Mouse (Mus musculus) gastrocnemius, postnatal 36 days (tissue): ENCODE measurements at regions not wholly inside any gene's neighbourhood (a gene's known extent, or its start where the extent isn't known, plus 50 kb on each side); places are given as distances from the start of the nearest gene placed in this dataset.
A peak's percentile ranks its signal among the peaks of the same experiment; 100 is the strongest.

Source experiments
- DNase-seq, 2 experiments: peaks; one replicate each; pipeline ENCODE4 v3.0.0; 2022
- intact Hi-C: fragments of 180-260 bp; cut with DNase I; formaldehyde crosslinking; loops from one replicate; pipeline ENCODE4 v1.15.1; 2025

DNA sequence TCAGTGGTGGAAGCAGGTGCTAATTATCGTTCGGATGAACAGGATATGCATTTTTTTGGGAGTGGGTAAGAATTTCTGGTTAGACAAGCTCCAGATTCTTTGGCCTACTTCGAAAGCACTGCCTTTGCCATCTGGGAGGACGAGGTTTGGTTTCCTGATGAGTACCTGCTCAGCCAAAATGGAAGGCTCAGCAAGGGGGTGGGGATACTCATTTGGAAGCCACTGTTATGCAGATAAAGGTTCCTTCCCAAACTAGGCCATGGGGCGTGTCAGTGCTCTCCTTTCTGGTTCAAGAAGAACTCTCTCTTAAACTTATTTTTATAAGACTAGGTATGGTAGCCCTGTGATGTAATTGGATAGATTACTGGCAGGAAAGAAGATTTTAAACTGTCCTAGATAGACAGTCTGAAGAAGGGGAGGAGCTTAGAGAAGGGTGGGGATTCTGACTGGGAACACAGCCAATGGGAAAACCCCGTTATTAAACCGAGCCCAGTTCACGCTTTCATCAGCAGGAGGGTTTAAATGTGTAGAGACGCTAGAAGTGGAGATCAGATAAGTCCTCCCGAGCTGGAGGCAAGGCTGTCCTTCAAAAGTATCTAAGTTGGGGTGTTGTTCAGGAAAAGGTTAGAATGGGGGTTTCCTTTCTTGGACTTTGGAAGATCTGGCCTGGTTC lies 119.7 kb upstream of the Bmp2 start:
- intact Hi-C loops = no loop called here
- no peak for DNase-seq

DNA sequence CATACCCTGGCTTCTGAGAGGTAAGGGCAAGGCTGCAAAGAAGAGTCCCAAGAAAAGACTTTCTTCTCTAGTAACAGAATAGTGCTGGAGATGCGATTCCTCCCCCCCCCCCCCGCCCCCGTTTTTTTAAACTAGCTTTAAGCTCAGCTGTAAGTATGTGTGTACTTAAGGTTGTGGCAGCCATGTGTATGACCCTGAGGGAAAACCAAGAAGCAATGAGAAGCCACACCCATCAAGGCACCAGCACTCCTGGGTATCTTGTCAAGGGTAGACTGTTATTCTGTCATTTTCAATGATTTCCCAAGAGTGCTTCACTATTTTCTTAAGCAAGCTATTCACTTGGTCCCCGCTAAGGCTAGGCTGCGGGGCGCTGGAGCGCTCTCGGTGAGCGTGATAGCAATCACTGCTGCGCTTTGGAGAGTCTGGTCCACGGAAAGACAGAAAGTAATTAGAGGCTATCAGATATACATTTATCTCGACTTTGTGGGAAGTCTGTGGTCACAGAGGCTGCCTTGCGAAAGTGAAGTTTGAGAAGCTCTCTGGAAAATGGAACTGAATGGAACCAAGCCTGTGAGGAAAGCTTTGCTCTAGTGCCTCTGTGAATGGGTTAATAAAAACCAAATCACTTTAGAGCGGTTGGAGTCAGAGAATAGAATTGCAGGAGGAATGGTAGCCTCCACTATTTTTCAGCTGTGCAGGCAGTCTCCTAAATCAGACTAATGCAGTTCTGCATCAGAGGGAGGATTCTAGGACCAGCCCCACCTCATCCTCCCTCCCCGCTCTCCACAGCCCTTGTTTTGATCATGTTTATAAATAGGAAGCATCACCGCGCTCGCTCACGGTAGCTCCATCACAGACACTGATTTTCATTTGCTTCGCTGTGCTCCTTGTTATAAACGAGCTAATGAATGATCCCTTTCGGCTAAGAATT lies 114.8 kb upstream of the Bmp2 start:
- no peak for DNase-seq
- intact Hi-C loops = loop anchor here (5.0 kb wide), 1 partner anchor 115 kb away; the partner anchor contains the start of gene Bmp2

DNA sequence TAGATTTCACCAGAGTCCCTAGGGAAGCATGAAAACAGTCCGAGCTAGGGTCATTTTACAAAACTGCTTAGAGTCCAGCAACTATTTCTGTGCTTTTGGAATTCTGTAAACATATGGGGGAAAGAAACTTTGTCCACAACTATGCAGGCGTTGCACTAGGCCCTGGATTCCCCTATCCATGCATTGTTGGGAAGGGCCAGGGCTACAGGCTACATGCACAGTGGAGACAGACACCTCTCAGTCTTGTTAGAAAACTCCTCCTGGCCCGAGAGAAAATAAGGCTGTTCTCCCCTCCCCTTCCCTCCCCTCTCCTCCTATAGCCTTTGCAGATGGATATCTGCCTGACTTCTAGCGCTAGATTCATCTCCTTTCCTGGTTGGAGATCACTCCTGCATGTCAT lies 113.9 kb upstream of the Bmp2 start:
- no peak for DNase-seq
- intact Hi-C loops = loop anchor here (5.0 kb wide), 1 partner anchor 114 kb away; the partner anchor contains the start of gene Bmp2

DNA sequence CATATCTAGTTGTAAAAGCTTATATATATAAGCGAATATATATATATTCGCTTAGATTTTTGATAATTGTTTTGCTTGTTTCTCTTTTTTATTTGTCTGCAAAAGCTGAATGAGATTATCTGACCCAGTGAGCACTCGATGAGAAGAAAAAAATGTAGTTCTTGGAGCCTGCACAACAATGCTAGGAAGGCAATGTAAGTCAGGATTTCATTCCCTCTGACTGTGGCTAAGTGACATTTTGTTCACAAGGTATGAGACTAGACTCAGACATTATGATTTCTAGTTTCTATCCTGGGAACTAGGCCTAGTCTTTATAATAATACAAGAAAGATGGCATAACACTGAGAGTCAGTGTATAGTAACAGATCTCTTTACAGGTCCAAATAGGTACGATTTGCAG lies 108.9 kb upstream of the Bmp2 start:
- intact Hi-C loops = no loop called here
- no peak for DNase-seq

DNA sequence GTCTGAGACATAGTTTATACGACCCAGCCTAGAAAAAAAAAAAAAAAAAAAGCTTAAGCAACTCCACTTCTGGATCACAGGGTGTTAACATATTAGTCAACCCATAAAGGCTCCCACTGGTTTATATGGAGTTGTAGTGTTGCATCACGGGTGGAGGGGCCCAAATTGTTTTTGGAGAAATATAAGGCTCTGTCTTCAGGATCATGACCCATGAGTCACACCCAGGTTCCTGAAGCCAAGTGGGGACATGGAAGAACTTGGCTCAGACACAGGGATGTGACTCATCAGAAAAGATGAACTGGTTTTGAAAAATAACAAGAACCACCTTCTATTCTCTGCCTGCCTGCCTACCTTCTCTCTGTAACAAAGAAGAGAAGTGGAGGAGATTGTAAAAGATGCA lies 108.5 kb upstream of the Bmp2 start:
- intact Hi-C loops = no loop called here

DNA sequence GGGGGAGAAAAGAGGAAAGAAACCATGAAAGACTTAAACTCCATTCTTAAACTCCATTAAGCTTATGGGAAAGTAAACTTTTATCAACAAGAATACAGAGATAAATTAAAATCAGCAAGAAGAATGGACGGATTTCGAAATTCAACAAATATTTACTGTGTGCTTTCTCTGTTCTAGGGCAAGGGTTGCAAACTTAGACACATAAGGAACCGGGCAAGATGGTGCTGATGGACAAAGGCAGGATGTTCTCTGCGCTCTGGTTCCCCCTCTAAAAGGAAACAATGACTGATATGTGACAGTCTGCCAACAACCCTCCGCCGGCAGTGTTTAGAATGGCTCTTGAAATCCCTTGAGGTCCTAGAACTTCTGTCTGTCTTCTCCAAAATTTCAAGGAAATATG lies 99.0 kb upstream of the Bmp2 start:
- intact Hi-C loops = no loop called here
- no peak for DNase-seq

More for the DNA sequence above, 108.5 kb upstream of the Bmp2 start:
- peak in 1 of 2 experiments; percentile 36 for DNase-seq

DNA sequence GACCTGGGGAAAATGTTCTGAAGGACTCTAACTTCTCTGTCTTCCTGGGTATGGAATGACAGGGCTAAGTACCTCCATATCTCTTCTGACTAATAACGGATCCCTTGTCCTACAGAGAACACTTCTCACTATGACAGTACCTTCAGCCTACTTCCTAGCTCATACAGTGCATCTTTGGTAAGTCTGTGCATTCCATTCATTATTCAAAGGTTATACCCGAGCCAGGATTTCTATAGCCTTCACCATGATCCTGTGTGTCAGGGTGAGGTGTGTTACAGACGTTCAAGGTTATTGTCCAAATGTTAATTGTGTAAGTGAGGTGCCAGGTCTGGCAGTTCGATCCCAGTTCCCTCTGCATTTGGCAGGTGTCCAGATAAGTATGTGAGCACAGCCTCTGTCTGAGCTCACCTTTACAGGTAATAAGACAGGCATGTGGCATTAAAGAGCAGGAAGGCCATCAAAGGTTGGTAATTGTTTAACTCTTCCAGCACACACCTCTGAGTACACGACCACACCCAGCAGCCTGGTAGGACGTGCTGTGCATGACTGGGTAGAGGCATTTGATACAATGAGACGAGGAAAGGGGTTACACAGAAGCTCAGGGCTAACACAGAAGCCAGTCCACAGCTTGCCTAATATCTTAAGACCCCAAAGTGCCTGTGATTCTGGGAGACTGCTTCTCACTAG lies 96.3 kb upstream of the Bmp2 start:
- intact Hi-C loops = no loop called here
- no peak for DNase-seq

DNA sequence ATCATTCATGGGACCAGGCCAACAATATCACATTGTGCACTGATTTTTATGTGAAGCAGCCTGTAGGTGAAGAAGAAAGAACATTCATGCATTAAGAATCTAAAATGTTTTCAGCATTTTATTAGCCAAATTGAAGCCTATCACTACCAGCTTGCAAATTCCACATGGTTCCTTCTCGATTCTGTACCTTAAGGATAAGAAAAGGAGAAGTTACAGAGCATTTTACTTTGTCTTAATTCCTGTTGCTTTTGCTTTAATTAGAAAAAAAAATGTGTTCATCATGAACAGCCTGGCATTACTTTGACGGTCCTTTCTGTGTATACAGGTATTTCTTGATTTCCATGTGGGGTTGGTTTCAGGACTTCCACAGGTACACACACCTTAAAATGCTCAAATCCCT lies 95.2 kb upstream of the Bmp2 start:
- no peak for DNase-seq
- intact Hi-C loops = no loop called here

DNA sequence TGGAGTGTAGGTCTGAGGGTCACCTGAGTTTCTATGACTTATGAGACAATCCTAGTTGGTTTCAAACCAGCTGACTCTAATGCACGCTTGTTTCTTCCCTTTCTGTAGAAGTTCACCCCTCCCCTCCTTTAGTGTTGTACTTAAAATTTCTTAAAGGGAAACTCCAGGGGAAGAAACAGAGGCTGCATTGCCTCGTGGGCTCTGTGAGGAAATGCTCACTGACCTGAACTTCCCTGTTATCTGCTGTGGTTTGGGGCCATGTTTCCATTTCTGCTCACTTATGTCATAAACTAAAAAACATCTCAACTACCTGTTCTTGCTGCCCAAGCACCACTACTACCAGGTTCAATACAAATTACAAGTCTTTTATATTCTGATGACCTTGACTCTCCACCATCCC lies 93.2 kb upstream of the Bmp2 start:
- DNase-seq = no peak
- intact Hi-C loops = no loop called here

DNA sequence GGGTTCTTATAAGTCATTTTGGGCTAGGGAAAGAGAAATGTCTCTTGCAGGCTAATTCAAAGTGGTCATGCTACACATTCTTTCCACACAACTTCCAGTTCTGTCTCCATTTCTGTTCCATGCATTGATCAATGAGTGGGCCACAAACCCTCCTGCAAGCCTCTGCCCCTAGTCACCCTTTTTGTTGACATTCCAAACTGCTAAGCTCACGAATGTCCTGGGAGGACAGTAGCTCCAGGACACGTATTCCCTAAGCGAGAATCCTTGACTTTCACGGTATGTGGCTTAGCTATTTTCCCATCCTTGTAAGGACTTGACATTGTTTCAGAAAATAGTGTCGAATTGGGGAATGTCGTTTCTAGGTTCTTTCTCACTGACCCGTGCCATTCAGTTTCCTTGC lies 91.1 kb upstream of the Bmp2 start:
- intact Hi-C loops = no loop called here
- no peak for DNase-seq

DNA sequence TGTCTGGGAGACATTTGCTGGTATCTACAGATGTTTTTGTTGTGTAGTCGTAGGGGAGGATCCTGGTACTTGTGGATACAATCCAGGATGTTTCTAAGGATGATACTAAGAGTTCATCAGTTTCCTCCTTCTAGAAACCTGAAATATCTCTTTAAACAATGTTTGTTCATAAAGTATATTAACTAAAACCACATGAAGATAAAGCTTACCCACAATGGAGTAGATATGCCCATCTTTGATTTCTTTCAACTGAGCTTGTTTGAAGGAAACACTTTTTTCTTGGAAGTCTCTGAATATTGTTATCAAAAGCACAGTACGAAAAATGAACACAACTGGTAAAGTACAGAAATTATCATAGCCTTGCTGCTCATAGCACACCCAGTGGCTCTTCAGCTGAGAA lies 89.6 kb upstream of the Bmp2 start:
- DNase-seq = no peak
- intact Hi-C loops = no loop called here

DNA sequence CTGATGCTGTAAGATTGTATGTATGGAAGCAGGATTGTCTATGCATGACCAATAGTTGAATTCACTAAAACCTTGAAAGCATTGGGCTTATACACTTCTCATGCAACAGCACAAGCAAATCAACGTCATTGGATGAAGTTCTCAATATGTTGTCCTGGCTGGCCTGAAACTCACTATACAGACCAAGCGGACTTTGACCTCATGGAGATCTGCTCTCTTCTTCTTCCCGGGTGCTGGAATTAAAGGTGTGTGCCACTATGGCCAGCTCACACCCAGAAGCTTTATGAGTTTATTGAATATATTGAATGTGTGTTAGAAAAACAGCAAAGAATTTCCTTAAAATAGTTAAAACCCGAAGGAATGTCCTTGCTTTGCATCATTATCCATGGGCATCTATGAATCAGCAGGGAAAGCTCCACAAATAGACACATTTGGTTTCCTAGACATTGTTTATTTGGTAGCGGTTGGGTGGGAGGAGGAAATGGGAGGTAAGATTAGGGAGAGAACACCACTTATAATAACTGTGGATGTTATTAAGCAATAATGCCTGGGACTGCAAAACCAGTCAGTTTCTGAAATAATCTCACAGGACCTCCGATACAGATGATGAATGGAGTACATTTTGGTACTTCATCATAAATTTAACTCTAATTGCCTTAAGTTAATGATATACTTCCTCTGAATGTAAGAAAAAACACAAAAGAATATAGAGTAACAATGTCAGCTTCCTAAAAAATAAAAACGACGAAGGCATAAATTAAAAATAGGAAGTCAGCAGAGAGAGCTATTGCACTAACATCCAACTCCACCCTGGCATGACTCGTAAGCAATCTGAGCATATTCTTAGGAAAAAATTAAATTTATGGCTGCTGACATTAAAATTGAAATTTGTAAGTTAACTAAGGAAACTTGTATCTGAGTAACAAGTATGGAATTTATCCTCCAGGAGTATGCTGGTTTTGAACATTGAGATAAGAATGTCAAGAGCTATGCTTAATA lies 84.5 kb upstream of the Bmp2 start:
- no peak for DNase-seq
- intact Hi-C loops = loop anchor here (5.0 kb wide), 1 partner anchor 1805 kb away; no protein-coding TSS in a partner anchor

DNA sequence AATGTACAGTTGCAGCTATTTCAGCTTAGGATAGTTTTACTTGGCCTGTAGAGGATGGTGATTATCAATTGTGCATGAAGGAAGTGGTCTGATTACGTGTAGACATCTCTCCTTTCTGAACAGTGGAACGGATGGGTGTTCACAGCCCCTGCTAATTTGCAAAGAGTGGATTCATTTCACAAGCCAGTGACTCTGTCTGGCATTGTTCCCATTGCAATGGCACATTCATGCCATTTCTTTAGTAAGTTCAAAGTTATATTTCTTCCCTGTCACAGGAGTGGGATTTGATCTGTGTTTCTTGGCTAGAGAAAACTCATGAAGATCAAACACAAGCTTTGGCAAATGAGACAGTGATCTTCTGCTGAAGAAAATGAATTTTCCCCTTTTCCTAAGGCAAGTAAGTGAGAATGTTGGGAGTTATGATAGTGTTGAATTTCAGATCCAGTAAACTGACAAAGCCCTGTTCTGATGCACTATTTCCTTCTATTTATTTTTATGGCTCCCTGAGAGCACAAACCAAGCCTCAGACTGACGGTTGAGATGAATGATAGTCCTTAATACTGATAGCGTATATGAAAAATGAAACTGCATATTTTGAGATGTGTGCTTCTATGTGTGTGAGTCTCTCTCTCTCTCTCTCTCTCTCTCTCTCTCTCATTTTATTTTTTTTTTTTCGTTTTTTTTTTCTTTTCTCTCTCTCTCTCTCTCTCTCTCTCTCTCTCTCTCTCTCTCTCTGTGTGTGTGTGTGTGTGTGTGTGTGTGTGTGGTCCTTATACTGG lies 78.8 kb upstream of the Bmp2 start:
- no peak for DNase-seq
- intact Hi-C loops = no loop called here

DNA sequence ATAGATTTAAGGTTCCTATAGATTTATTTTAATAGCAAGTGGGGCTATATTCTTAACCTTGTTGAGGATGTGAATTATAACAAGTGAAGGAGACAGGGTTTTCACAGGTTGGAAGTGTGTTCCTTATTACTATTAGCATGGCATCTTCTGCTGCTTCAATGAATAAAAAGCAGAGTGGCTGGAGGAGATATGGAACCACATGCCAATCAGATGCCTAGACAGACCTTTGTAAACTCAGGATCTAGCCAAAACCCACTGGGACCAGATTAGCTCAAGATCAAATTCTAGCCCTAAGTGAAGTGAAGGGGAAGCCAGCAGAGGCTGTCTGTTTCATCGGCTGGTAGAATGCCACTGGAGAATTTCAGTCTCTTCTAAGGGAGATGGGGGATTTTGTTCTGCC lies 77.8 kb upstream of the Bmp2 start:
- intact Hi-C loops = no loop called here
- DNase-seq = no peak

DNA sequence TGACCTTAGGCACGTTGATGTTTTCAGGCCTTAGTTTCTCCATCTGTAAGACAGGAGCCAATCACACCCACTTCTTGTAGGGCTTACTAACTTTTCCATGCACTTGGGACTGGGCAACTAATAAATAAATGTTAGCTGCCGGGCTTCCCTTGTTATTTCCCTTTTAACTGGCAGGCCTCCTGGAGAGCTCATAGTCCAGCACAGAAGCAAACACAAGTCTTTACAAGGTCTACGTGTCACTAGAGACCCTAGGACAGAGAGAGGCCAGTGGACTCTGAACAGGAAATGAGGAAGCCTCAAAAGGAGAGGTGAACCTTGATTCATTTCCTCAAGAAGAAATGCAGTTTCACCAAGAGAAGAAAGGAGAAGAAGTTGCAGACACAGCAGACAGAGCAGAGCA lies 71.1 kb upstream of the Bmp2 start:
- no peak for DNase-seq
- intact Hi-C loops = no loop called here

DNA sequence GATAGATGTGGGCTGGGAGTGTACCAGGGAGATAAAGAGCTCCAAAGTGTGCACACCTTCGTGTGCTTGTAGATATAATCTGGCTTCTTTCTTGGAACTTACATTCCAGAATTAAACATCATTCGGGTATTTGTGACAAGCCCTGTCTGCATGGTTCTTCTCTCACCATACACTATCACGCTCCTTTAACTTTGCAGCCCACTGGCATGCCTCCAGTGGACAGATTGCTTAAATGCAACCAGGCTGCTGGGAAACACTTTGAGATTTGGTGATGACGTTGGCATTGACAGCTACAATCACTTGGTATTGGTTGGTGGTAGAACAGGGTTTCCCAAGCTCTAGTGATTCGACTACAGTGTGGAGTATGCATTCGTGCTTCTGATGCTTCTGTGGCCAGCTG lies 70.7 kb upstream of the Bmp2 start:
- DNase-seq = no peak
- intact Hi-C loops = no loop called here

DNA sequence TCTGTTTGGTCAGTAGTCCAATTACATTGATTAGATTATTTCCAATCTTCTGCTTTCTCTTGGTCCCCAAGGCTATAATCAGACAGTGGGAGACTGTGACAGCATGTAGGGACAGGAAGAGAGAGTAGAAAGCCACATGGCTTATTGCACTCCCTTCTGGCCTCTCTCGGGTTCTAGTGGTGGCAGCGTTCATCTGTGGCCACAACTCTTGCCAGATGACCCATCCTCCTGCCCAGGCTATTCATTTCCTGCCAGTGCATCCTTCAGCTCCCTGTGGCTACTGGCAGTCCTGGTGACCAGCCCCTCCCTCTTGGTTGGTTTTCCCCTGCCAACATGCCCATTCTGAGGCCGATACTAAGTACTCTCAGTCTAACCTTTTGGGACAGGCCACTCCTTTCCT lies 70.2 kb upstream of the Bmp2 start:
- intact Hi-C loops = no loop called here
- no peak for DNase-seq

DNA sequence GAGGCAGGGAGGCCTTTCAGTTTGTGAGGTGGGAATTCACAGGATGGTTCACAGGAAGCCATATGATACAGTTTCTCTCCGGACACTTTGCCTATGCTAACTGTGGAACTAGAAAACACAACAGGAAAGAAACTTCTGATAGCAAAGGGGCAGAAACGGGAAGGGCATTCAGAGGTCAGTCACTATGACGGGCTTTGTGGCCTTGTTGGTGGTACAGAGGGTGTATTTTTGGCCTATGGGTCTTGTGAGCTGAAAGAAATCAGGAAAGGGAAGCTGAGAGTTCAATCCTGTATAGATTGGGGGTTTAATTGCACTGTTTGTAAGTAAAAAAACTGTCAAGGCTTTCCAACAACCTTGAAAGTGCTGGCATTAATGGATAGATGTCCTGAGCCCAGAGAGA lies 56.5 kb upstream of the Bmp2 start:
- DNase-seq = no peak
- intact Hi-C loops = no loop called here

DNA sequence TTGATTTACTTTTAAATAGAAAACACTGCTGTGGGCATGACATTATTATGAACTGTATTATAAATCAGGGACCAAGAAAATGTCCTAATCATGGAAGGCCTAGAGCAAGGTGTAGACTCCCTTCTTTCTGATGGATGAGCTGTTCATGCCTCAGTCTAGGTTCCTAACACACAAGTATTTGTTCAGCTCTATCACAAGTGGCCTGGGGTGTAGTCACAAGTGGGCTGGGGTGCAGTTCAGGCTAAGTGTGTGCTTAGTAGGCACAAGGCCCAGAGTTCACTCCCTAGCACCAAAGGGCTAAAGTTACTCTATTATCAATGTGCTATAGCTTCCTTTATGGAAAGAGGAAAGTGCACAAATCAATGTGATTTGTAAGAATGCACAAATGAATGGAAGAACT lies 55.6 kb upstream of the Bmp2 start:
- intact Hi-C loops = no loop called here

More for the DNA sequence above, 55.6 kb upstream of the Bmp2 start:
- DNase-seq = no peak
